ENCODE assay signal across 19 mouse cellular contexts in genomic region chr3:33993421-33994126, GRCm38 (mm10). TPM values are rescaled to one million over a fixed set of nuclear protein-coding genes. Genes with fewer than 3 reads are reported as not detected.
DNase-seq lines count a peak whose midpoint lies in the region; ATAC-seq and TF ChIP-seq lines count a peak whose summit lies in the region.
"Had no signal": no experiment of that assay in that cellular context is flagged by ENCODE, and none has a peak within 500 bp of the region (broad histone marks: within the 10 kb centered on the region; RNA-seq: fewer than 3 reads in every experiment).

No protein-coding gene starts in this region.

- H3K79me2 ChIP-seq in heart, adult 2 months (replicated peaks; ENCODE audit: control insufficient read depth, insufficient read depth, low read length) = no peaks in the 10 kb centered on the region; the same call in 1 of the 2 replicates

- intact Hi-C loops in heart, adult 2 months (cut with DNase I) = loop anchor here (5.0 kb wide), 1 partner anchor 49 kb away; no protein-coding TSS in a partner anchor
- intact Hi-C loops in left cerebral cortex, adult 2 months (cut with DNase I) = no loop called here

- no peak for TF ChIP-seq CTCF in heart, adult 2 months (IDR thresholded peaks at IDR 0.05)
- no peak for TF ChIP-seq CTCF in left cerebral cortex, adult 2 months (IDR thresholded peaks at IDR 0.05)

- 57% methylated on average over 14 of the region's 14 CpGs for WGBS in heart, adult 2 months
- 60% methylated on average over 14 of the region's 14 CpGs for WGBS in heart, embryonic 15.5 days
- WGBS in midbrain, embryonic 16.5 days = 93% methylated on average over 14 of the region's 14 CpGs

- peaks cover 2% of the 10 kb centered on the region; the same call in 1 of the 2 replicates for H3K36me3 ChIP-seq in heart, adult 2 months (ENCODE audit: control insufficient read depth, insufficient read depth, low read length)
- no peaks in the 10 kb centered on the region for H3K36me3 ChIP-seq in heart, embryonic 15.5 days
- no peaks in the 10 kb centered on the region for H3K36me3 ChIP-seq in midbrain, embryonic 16.5 days (ENCODE audit: control insufficient read depth, insufficient read depth, low read length)
- H3K36me3 ChIP-seq: embryonic facial prominence, embryonic 12.5 days; limb, embryonic 15.5 days had no signal

- peak; percentile 82 for DNase-seq in gastrocnemius, adult 18-20 months (ENCODE audit: low spot score)
- no peak for DNase-seq in gastrocnemius, postnatal 4 days (ENCODE audit: low spot score in 2 of 2)
- DNase-seq in heart, adult 2 months = peak; percentile 26
- no peak for DNase-seq in layer of hippocampus, postnatal 10 days (ENCODE audit: low spot score in 2 of 2)
- no peak for DNase-seq in left cerebral cortex, adult 2 months (ENCODE audit: extremely low spot score in 1 of 2, low spot score in 2 of 2)
- DNase-seq in cerebellum, postnatal 14 days = no peak
- DNase-seq: adrenal gland, postnatal 10 days; cerebellum, adult 11-12 months; kidney, adult 11 months; kidney, postnatal 10 days; layer of hippocampus, adult 9-11 months; lung, postnatal 10 days; thymus, postnatal 14 days had no signal

- TF ChIP-seq EP300 in heart, adult 2 months (IDR thresholded peaks at IDR 0.05; ENCODE audit: insufficient read depth, low read depth, low read length) = no peak

- no peak for TF ChIP-seq POLR2A in heart, adult 2 months (IDR thresholded peaks at IDR 0.05; ENCODE audit: insufficient read depth, low read depth, low read length)

- H3K4me3 ChIP-seq in heart, adult 2 months = no peak overlapping the region
- no peak overlapping the region for H3K4me3 ChIP-seq in heart, embryonic 15.5 days
- no peak overlapping the region for H3K4me3 ChIP-seq in midbrain, embryonic 16.5 days (ENCODE audit: low read depth, low read length)
- no peak overlapping the region for H3K4me3 ChIP-seq in left cerebral cortex, adult 2 months
- H3K4me3 ChIP-seq: embryonic facial prominence, embryonic 12.5 days; limb, embryonic 15.5 days had no signal

- H3K27ac ChIP-seq in heart, adult 2 months = peak overlapping the region; percentile 85
- H3K27ac ChIP-seq in heart, embryonic 15.5 days = peak overlapping the region; percentile 70
- H3K27ac ChIP-seq in midbrain, embryonic 16.5 days (ENCODE audit: low read length) = no peak overlapping the region
- no peak overlapping the region for H3K27ac ChIP-seq in left cerebral cortex, adult 2 months
- H3K27ac ChIP-seq: embryonic facial prominence, embryonic 12.5 days; hindbrain, postnatal 0 days; limb, embryonic 15.5 days; stomach, postnatal 0 days had no signal

- no peaks in the 10 kb centered on the region for H3K27me3 ChIP-seq in heart, adult 2 months (ENCODE audit: control insufficient read depth, insufficient read depth, low read length)
- H3K27me3 ChIP-seq in heart, embryonic 15.5 days = no peaks in the 10 kb centered on the region
- H3K27me3 ChIP-seq in midbrain, embryonic 16.5 days (ENCODE audit: control insufficient read depth, insufficient read depth, low read depth, low read length) = no peaks in the 10 kb centered on the region
- H3K27me3 ChIP-seq: embryonic facial prominence, embryonic 12.5 days; limb, embryonic 15.5 days had no signal

- no peaks in the 10 kb centered on the region for H3K9me3 ChIP-seq in heart, embryonic 15.5 days (replicated peaks)
- H3K9me3 ChIP-seq in midbrain, embryonic 16.5 days (replicated peaks; ENCODE audit: control insufficient read depth, low read length, poor library complexity, severe bottlenecking) = no peaks in the 10 kb centered on the region
- H3K9me3 ChIP-seq: embryonic facial prominence, embryonic 12.5 days; limb, embryonic 15.5 days had no signal

- peaks cover 3% of the 10 kb centered on the region; the same call in 1 of the 2 replicates for H3K4me1 ChIP-seq in heart, adult 2 months (ENCODE audit: control insufficient read depth, insufficient read depth, low read length)
- H3K4me1 ChIP-seq in heart, embryonic 15.5 days (replicated peaks) = peaks cover 27% of the 10 kb centered on the region
- no peaks in the 10 kb centered on the region for H3K4me1 ChIP-seq in midbrain, embryonic 16.5 days (ENCODE audit: control insufficient read depth, insufficient read depth, low read length)
- H3K4me1 ChIP-seq: embryonic facial prominence, embryonic 12.5 days; limb, embryonic 15.5 days had no signal

- H3K9ac ChIP-seq in heart, adult 2 months (ENCODE audit: low read depth, low read length) = no peak overlapping the region
- no peak overlapping the region for H3K9ac ChIP-seq in heart, embryonic 15.5 days
- no peak overlapping the region for H3K9ac ChIP-seq in midbrain, embryonic 16.5 days (ENCODE audit: low read depth, low read length)
- H3K9ac ChIP-seq: embryonic facial prominence, embryonic 12.5 days; limb, embryonic 15.5 days had no signal

- H3K4me2 ChIP-seq in heart, embryonic 15.5 days = peak overlapping the region; percentile 10; the same call in 1 of the 2 replicates
- no peak overlapping the region for H3K4me2 ChIP-seq in midbrain, embryonic 16.5 days (ENCODE audit: low read length)
- H3K4me2 ChIP-seq: embryonic facial prominence, embryonic 12.5 days; limb, embryonic 15.5 days had no signal

- no peak for ATAC-seq in heart, embryonic 15.5 days (replicated peaks; ENCODE audit: insufficient number of reproducible peaks, insufficient read depth, low FRiP score, low read depth)
- no peak for ATAC-seq in midbrain, embryonic 16.5 days
- ATAC-seq: hindbrain, postnatal 0 days had no signal

RNA-seq across cellular contexts. Expression of gene Fxr1, which starts 26.2 kb away (rescaled TPM):
- total RNA-seq in gastrocnemius, adult 18-20 months (2021) = 100 to 1,000 TPM; 398 to 412 TPM
- total RNA-seq in gastrocnemius, postnatal 4 days (2021) = 100 to 1,000 TPM; 347 to 401 TPM
- 100 to 1,000 TPM; 177 to 197 TPM for total RNA-seq in heart, adult 2 months (2021)
- 32.2 and 73.2 TPM in 2 replicates for polyA plus RNA-seq in heart, adult 2 months (2012; rRNA removed)
- 64.5 and 67.8 TPM in 2 replicates for polyA plus RNA-seq in heart, embryonic 15.5 days (2015; fragmentation: Nextera tagmentation; extraction: Ambion mirVana)
- polyA plus RNA-seq in midbrain, embryonic 16.5 days (2015; fragmentation: Nextera tagmentation; extraction: Ambion mirVana) = 31.6 and 36.9 TPM in 2 replicates
- total RNA-seq in layer of hippocampus, postnatal 10 days (2021) = 10 to 100 TPM; 75.1 to 77.3 TPM
- total RNA-seq in left cerebral cortex, adult 2 months (2021) = 10 to 100 TPM; 73.3 to 77.4 TPM

Comparison
In these comparisons a context has a peak if more than half of its experiments do, and no peak if none do; other contexts are left out.
1. DNase-seq: peak in gastrocnemius, adult 18-20 months (single experiment) and heart, adult 2 months (2 of 2); none in gastrocnemius, postnatal 4 days (0 of 2), layer of hippocampus, postnatal 10 days (0 of 2), left cerebral cortex, adult 2 months (0 of 2) and cerebellum, postnatal 14 days (0 of 2).
2. H3K27ac ChIP-seq: peak in heart, adult 2 months (single experiment) and heart, embryonic 15.5 days (single experiment); none in midbrain, embryonic 16.5 days (single experiment) and left cerebral cortex, adult 2 months (single experiment).